Mouse (Mus musculus) left cerebral cortex, postnatal 10 days (tissue): ENCODE measurements around the gene Ercc1. TPM values are rescaled to one million over a fixed set of nuclear protein-coding genes. Genes with fewer than 3 reads are reported as not detected.

Experiments used
- DNase-seq, 2 experiments: peaks; one replicate each; pipeline ENCODE4 v3.0.0; 2021 to 2022; ENCODE audit warnings: low spot score in 2 of 2, mixed read lengths in 1 of 2; ENCODE audit errors: extremely low spot score in 1 of 2
- intact Hi-C: fragments of 180-260 bp; cut with DNase I; formaldehyde crosslinking; loops from one replicate; pipeline ENCODE4 v1.15.1; 2025
- microRNA-seq: library from miRNA; unstranded; fragments of <30 nt; microRNA quantifications from one replicate; pipeline ENCODE4 v1.2.0, GENCODE M21; 2022
- total RNA-seq, 2 experiments: library from RNA; stranded (reverse); gene quantifications; 2 replicates each; pipeline ENCODE4 v1.2.3; 2021

The Ercc1 gene
- total RNA-seq, 2 experiments from 2014 or later: 38.5 to 50.6 TPM

DNA sequence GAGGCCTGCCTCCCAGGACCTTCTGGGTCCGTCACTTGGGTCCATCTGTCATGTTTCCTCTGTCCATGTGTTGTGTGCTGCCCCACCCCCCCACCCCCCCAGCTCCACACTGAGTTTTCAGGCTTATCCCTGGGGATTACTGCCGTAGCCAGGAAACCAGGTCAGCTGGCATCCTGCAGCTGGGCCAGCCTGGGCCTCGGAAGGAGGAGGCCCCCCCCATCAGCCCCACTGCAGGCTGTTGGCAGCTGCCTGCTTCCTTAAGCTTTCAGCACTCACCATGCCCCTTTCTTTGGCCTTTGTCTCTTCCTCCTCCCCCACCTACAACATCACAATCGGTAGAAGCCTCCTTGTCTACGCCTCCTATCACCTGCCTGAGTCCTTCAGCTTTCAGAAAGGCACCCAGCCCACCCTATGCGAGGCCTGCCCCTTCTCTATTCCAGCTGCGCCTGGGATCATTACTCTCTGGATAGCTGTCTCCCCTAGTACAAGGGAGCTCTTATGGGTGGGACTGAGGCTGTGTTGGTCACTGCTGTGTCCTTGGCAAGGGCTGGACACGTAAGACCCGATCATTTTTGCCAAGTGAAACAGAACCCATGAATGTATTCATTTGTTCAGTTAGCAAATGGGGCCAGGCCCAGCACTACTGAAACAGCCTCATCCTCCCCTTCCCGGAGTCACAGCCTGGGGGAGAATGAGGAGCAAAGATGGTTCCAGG is 44.3 kb downstream of the Ercc1 start:
- DNase-seq: peak in 1 of 2 experiments; percentile 75
- intact Hi-C loops: no loop called here

DNA sequence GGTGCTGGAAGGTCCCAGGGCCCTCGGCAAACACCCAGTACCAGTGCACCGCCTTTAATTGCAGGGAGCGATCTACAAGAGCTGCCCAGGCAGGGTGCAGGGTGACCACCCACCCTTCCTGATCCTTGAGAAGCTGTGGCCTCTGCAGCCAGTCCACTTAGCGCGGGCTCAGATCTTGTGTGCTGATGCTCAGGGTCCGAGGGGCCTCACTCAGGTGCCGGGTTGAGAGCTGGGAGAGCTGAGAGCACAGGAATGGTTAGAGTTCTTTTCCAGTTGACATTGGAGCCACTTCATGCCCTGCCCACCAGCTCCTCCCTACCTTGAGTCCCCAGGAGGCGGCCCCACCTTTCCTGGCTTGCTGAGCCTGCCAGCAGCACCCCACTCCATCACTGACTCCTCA is 49.9 kb downstream of the Ercc1 start:
- DNase-seq: no peak
- intact Hi-C loops: no loop called here

DNA sequence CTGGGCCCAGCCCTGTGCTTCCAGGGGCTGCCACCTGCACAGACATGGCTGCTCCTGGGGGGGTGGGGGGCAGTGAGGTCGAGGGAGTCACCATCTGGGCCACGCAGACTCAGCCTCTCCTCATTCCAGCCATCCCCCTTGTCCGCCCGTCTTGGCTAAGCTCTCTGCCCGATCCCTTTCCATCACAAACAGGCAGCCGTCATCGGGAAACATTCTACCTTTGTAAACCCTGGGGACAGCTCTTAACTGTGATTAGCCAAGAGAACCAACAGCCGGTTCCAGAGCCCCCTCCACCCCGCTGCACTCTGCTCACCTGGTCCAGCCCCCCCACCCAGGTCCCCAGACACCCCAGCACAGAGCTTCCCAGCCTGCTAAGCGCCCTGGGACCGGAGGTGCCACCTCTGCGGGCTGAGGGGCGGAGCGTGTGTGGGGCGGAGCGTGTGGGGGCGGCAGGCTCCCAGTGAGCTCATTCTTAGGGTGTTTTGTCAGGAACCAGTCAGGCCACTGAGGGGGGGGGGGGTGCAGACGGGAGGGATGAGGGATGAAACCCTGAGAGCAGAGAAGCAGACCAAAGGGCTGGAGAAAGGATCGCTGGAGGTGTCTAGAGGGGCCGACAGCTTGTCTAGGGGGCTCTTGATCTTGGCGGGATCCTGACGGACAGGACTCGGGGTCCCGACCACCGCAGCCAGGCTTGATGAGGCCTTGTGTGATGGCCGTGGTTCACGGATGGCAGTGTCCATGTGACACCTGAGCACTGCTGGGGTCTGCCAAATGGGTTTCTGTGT is 55.1 kb downstream of the Ercc1 start:
- peak in 1 of 2 experiments; percentile 57 for DNase-seq
- intact Hi-C loops: loop anchor here (10.0 kb wide), 1 partner anchor 305 kb away; no protein-coding TSS in a partner anchor

DNA sequence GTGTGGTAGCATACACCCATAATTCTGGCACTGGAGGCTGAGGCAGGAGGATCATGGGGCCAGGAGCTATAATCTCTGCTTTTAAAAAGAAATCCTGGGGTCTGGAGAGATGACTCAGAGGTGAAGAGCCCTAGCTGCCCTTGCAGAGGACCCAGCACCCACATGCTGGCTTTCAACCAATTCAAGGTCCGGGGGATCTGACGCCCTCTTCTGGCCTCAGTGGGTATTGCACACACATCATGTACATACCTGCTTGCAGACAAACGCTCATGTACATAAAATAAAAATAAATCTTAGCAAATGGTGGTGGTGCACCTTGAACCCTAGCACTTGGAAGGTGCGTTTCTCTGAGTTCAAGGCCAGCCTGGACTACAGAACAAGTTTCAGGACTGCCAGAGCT is 56.4 kb downstream of the Ercc1 start:
- no peak for DNase-seq
- intact Hi-C loops: loop anchor here (10.0 kb wide), 1 partner anchor 304 kb away; no protein-coding TSS in a partner anchor

DNA sequence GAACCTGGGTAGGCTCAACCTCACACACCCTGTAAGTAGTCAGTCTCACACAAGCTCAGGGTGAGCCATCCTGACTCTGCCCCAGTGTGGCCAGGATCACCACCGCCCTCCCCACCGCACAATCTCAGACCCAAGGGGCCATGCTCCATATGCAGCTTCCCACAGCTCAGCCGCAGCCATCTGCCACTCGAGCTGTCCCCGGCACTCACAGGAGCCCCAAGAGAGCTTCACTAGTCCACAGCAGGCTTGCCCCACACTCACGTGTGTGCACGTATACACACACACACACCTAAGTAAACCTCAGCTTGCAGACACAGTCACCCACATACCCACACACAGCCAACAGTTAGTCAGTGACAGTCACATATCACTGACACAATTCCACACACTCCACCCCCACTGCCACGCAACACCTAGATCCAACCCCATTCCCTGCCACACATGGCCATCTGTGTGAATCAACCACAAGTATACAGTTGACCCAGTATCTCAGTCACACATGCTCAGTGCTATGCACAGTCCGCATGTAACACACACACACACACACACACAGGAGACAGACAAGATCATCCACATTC is 58.0 kb downstream of the Ercc1 start:
- intact Hi-C loops: loop anchor here (10.0 kb wide), 1 partner anchor 302 kb away; no protein-coding TSS in a partner anchor

DNA sequence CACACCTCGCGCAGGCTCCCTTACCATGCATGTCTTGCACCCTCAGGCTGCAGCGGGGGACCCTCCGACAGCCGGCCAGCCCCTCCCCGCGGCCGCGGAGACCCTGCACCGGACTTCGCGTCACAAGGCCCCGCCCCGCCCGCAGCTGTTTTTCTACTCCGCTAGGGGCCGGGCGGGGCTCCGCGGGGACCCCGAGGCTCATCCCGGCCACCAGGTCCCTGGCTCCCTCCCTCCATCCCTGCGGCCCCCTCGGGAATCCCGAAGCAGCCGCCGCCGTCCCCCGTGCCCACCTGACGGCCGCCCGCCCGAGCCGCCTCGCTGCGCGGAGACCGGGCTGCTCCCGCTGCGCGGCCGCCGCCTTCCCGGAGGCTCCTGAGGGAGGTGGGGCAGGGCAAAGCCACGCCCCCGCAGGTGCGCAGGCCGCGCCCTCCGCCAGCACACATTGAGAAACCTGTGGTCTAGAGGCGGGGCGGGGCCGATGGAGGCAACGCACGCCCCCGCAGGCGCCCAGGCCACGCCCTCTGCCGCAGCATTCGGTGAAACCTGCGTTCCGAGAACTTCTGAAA is 59.2 kb downstream of the Ercc1 start, which contains the start of gene Klc3:
Gene Klc3, minus strand, starts transcription at position 374 of the 566 bp plus-strand sequence.
- intact Hi-C loops: loop anchor here (10.0 kb wide), 1 partner anchor 301 kb away; no protein-coding TSS in a partner anchor
- peak in 1 of 2 experiments; percentile 54 for DNase-seq

More for the DNA sequence above, 58.0 kb downstream of the Ercc1 start:
- no peak for DNase-seq

DNA sequence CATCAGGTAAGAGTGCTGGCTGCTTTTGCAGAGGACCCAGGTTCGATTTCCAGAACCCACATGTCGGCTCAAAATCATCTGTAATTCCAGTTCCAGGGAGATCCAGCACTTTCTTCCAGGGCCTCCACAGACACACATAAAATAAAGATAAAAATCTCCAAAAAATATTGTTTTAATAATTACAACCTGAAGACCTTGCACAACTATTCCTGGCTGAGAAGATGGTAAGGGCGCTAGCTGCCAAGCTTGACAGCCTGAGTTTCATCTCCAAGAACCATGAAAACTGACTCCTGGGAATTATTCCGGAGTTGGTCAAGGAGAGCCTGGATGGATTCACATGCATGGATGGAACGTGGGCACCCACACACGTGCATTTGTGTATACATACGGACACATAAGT is 59.9 kb downstream of the Ercc1 start, which contains the start of gene Ckm:
Gene Ckm, plus strand, starts transcription at position 301 of the 400 bp plus-strand sequence.
- intact Hi-C loops: loop anchor here (10.0 kb wide), 1 partner anchor 300 kb away; no protein-coding TSS in a partner anchor

DNA sequence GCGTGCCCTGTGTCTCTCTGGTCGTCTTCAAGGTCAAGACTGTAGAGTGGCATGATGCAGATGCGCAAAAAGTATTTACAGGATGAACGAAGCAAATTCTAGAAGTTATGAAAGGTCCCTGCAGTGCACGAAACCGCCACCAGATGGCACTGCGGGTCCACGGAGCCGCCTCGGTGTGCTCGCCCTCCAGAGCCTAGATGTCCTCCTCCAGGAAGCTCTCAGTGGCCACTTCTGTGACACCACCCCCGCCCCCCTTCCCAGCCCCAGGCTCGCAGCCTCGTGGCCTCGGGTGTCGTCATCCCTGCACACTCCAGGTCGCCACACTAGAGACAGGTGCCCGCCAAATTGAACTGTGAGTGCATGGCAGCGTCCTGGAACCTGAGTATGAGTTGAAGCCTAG is 60.8 kb downstream of the Ercc1 start:
- intact Hi-C loops: loop anchor here (5.0 to 10.0 kb wide), 2 partner anchors 167 to 299 kb away; no protein-coding TSS in a partner anchor

More for the DNA sequence above, 59.9 kb downstream of the Ercc1 start, which contains the start of gene Ckm:
- no peak for DNase-seq

More for the DNA sequence above, 60.8 kb downstream of the Ercc1 start:
- peak; percentile 57 to 77 for DNase-seq

Small RNAs within 50 kb of the gene (microRNA-seq; reads per million reads assigned to microRNA genes)
- not detected for gene Mir343

Other genes starting within 250 kb of the Ercc1 start
- gene Gm4969, start 226.4 kb upstream of the Ercc1 start, total RNA-seq: 1 to 10 TPM; 1.5 to 3.1 TPM
- 10 to 100 TPM; 13.0 to 13.6 TPM for gene Fbxo46, start 224.9 kb upstream of the Ercc1 start, total RNA-seq
- gene Qpctl, start 195.5 kb upstream of the Ercc1 start, total RNA-seq: 10 to 100 TPM; 22.6 to 23.1 TPM
- gene Snrpd2, start 195.1 kb upstream of the Ercc1 start, total RNA-seq: 10 to 100 TPM; 99.2 to 99.9 TPM
- gene Gipr, start 178.7 kb upstream of the Ercc1 start, total RNA-seq: 1 to 10 TPM; 4.7 to 4.8 TPM
- gene Eml2, start 168.4 kb upstream of the Ercc1 start, total RNA-seq: 100 to 1,000 TPM; 202 to 211 TPM
- gene Gpr4, start 132.2 kb upstream of the Ercc1 start, total RNA-seq: 1 to 10 TPM; 4.8 to 5.0 TPM
- gene Opa3, start 116.4 kb upstream of the Ercc1 start, total RNA-seq: 10 to 100 TPM; 36.6 to 38.0 TPM
- 10 to 100 TPM; 23.1 to 23.5 TPM for gene Vasp, start 73.0 kb upstream of the Ercc1 start, total RNA-seq
- gene Ppm1n, start 64.7 kb upstream of the Ercc1 start, total RNA-seq: under 1 TPM; 0.34 to 0.49 TPM
- gene Rtn2, start 62.2 kb upstream of the Ercc1 start, total RNA-seq: 100 to 1,000 TPM; 145 to 151 TPM
- 1 to 10 TPM; 2.2 to 2.3 TPM for gene Fosb, start 34.7 kb upstream of the Ercc1 start, total RNA-seq
- gene Cd3eap, start 14.7 kb downstream of the Ercc1 start, total RNA-seq: 10 to 100 TPM; 16.8 to 18.2 TPM
- 1 to 10 TPM; 5.3 to 7.2 TPM for gene Ppp1r13l, start 15.0 kb downstream of the Ercc1 start, total RNA-seq
- 10 to 100 TPM; 39.0 to 39.7 TPM for gene Ercc2, start 37.2 kb downstream of the Ercc1 start, total RNA-seq
- gene Klc3, start 59.3 kb downstream of the Ercc1 start, total RNA-seq: 1 to 10 TPM in 1 of 2 experiments, under 1 TPM in 1; 0.93 to 1.2 TPM
- gene Ckm, start 60.0 kb downstream of the Ercc1 start, total RNA-seq: 1 to 10 TPM in 1 of 2 experiments, under 1 TPM in 1; 0.57 to 1.0 TPM
- gene Mark4, start 114.0 kb downstream of the Ercc1 start, total RNA-seq: 100 to 1,000 TPM; 110 to 115 TPM
- 1 to 10 TPM in 1 of 2 experiments, under 1 TPM in 1; 0.69 to 1.4 TPM for gene Exoc3l2, start 118.6 kb downstream of the Ercc1 start, total RNA-seq
- gene Bloc1s3, start 163.6 kb downstream of the Ercc1 start, total RNA-seq: 1 to 10 TPM; 7.6 to 7.8 TPM
- gene Trappc6a, start 163.6 kb downstream of the Ercc1 start, total RNA-seq: 10 to 100 TPM; 18.4 to 24.1 TPM
- under 1 TPM; 0.49 to 0.94 TPM for gene Nkpd1, start 173.1 kb downstream of the Ercc1 start, total RNA-seq
- gene Ppp1r37, start 218.3 kb downstream of the Ercc1 start, total RNA-seq: 10 to 100 TPM; 78.7 to 79.3 TPM
- gene Zfp296, start 232.5 kb downstream of the Ercc1 start, total RNA-seq: under 1 TPM; 0.36 to 0.45 TPM
- 10 to 100 TPM; 51.7 to 55.2 TPM for gene Gemin7, start 232.8 kb downstream of the Ercc1 start, total RNA-seq